ENCODE assay signal across 15 mouse cellular contexts in the genomic region with DNA sequence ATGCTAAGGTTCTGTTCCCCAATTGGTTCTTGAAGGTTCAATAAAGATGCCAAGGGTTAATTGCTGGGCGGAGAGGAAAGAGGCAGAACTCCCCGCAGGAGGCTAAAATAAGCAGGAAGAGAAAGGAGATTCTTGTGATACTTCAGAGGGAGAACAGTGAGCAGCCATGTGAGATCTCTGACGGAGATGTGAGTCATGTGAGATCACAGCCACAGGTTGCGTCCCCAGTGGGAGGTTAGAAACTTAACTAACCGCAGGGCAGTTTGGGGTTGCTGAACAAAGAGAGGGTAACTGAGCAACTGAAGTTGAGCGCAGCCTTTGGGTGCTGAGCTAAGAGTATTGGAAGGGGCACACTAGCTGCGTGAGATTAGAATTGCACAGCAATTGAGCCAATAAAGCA. TPM values are rescaled to one million over a fixed set of nuclear protein-coding genes. Genes with fewer than 3 reads are reported as not detected.
DNase-seq lines count a peak whose midpoint lies in the region; ATAC-seq and TF ChIP-seq lines count a peak whose summit lies in the region.
"Had no signal": no experiment of that assay in that cellular context is flagged by ENCODE, and none has a peak within 500 bp of the region (broad histone marks: within the 10 kb centered on the region; RNA-seq: fewer than 3 reads in every experiment).

No protein-coding gene starts in this region.

- peak overlapping the region; percentile 78 for H3K27ac ChIP-seq in bone marrow macrophage, adult 2 months (ENCODE audit: insufficient read depth, low read depth, low read length)
- H3K27ac ChIP-seq: embryonic facial prominence, embryonic 15.5 days; kidney, postnatal 0 days; liver, embryonic 13.5 days; neural tube, embryonic 13.5 days had no signal

- DNase-seq in B cell, adult 2 months = peak; percentile 65 to 72
- peak; percentile 92 for DNase-seq in naive thymus-derived CD4-positive, alpha-beta T cell, adult 2 months (ENCODE audit: low read depth)
- no peak for DNase-seq in ovary, adult 18-20 months (ENCODE audit: low spot score)
- DNase-seq in left cerebral cortex, adult 18-20 months (ENCODE audit: low spot score in 2 of 2) = no peak
- DNase-seq in adrenal gland, postnatal 4 days (ENCODE audit: low spot score in 2 of 2) = no peak
- DNase-seq: cerebellum, postnatal 25 days; heart, adult 11 months; liver, embryonic 13.5 days; right cerebral cortex, postnatal 14 days had no signal

- no peak for TF ChIP-seq CTCF in bone marrow macrophage, adult 2 months (IDR thresholded peaks at IDR 0.05; ENCODE audit: low read depth, low read length)

- TF ChIP-seq POLR2A in bone marrow macrophage, adult 2 months (IDR thresholded peaks at IDR 0.05; ENCODE audit: borderline replicate concordance, low read depth, low read length) = no peak

- peaks cover 41% of the 10 kb centered on the region for H3K4me1 ChIP-seq in bone marrow macrophage, adult 2 months (ENCODE audit: control insufficient read depth, insufficient read depth, low read length)
- H3K4me1 ChIP-seq: embryonic facial prominence, embryonic 15.5 days; neural tube, embryonic 13.5 days had no signal

- ATAC-seq in CD4-positive, CD25-positive, alpha-beta regulatory T cell, adult 4 months = peak; percentile 98
- ATAC-seq: forebrain, embryonic 16.5 days had no signal

- H3K4me3 ChIP-seq in bone marrow macrophage, adult 2 months (ENCODE audit: insufficient read depth, low read length) = peak overlapping the region; percentile 20
- H3K4me3 ChIP-seq: embryonic facial prominence, embryonic 15.5 days; liver, embryonic 13.5 days; neural tube, embryonic 13.5 days had no signal

RNA-seq across cellular contexts. Expression of gene Ifnar1, which starts 9.3 kb away (rescaled TPM):
- 100 to 1,000 TPM in 1 of 2 experiments, 10 to 100 TPM in 1; 86.0 to 120 TPM for polyA plus RNA-seq in CD4-positive, CD25-positive, alpha-beta regulatory T cell, adult 4 months (2017; shearing (Covaris generic))
- 89.1 and 92.5 TPM in 2 replicates for polyA plus RNA-seq in bone marrow macrophage, adult 2 months (2012; ENCODE audit: insufficient read depth, insufficient read length, missing spikeins)
- total RNA-seq in left cerebral cortex, adult 18-20 months (2021) = 10 to 100 TPM; 41.7 to 53.2 TPM
- 10 to 100 TPM; 87.7 to 92.9 TPM for total RNA-seq in adrenal gland, postnatal 4 days (2021)

Comparison
In these comparisons a context has a peak if more than half of its experiments do, and no peak if none do; other contexts are left out.
1. DNase-seq: peak in B cell, adult 2 months (2 of 2) and naive thymus-derived CD4-positive, alpha-beta T cell, adult 2 months (single experiment); none in ovary, adult 18-20 months (single experiment), left cerebral cortex, adult 18-20 months (0 of 2) and adrenal gland, postnatal 4 days (0 of 2).